ENCODE assay signal across 20 mouse cellular contexts in the genomic region with DNA sequence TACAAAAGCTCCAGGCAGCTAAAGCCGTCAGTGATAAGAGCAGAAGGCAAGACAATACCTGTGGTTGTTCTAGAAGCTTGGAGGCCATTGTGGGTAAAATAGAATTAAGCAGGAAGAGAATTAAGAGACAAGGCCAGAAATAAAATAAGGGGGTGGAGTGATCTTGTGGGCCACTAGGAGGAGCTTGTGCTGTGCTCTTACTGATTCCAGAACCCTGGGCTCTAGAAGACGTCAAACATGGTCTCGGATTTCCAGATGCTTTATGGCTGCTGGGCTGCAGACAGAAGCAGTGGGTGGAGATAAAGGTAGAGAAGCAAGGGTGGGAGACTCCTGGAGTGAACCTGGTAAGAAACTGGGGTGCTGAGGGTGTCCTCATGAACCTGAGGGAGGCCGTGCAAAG.
DNase-seq lines count a peak whose midpoint lies in the region; ATAC-seq and TF ChIP-seq lines count a peak whose summit lies in the region.
"Had no signal": no experiment of that assay in that cellular context is flagged by ENCODE, and none has a peak within 500 bp of the region (broad histone marks: within the 10 kb centered on the region; RNA-seq: fewer than 3 reads in every experiment).

No protein-coding gene starts in this region.

- no peak for TF ChIP-seq EP300 in CH12.LX (IDR thresholded peaks at IDR 0.05; ENCODE audit: low read length)

- no peaks in the 10 kb centered on the region for H3K36me3 ChIP-seq in CH12.LX (replicated peaks in 1 of 2; ENCODE audit: control insufficient read depth in 1 of 2, insufficient read depth in 1 of 2, low read length in 1 of 2)
- H3K36me3 ChIP-seq in stomach, embryonic 14.5 days (ENCODE audit: control insufficient read depth, insufficient read depth, low read length), result no peaks in the 10 kb centered on the region
- no peaks in the 10 kb centered on the region for H3K36me3 ChIP-seq in hindbrain, embryonic 16.5 days (ENCODE audit: control insufficient read depth, insufficient read depth, low read length)
- H3K36me3 ChIP-seq: embryonic facial prominence, embryonic 12.5 days; heart, embryonic 13.5 days; intestine, embryonic 15.5 days had no signal

- WGBS in stomach, embryonic 14.5 days, result 52% methylated on average over 4 of the region's 4 CpGs
- WGBS in hindbrain, embryonic 16.5 days, result 65% methylated on average over 4 of the region's 4 CpGs

- H3K4me3 ChIP-seq in layer of hippocampus, adult 2 months, result no peak overlapping the region
- H3K4me3 ChIP-seq in CH12.LX (replicated peaks in 1 of 3; ENCODE audit: low read depth in 2 of 3, low read length in 2 of 3, poor library complexity in 1 of 3), result no peak overlapping the region
- no peak overlapping the region for H3K4me3 ChIP-seq in stomach, embryonic 14.5 days (ENCODE audit: low read depth, low read length)
- no peak overlapping the region for H3K4me3 ChIP-seq in hindbrain, embryonic 16.5 days (ENCODE audit: low read length)
- H3K4me3 ChIP-seq: embryonic facial prominence, embryonic 12.5 days; heart, embryonic 13.5 days; hindbrain, embryonic 12.5 days; intestine, embryonic 15.5 days had no signal

- peak; percentile 51 for TF ChIP-seq RAD21 in CH12.LX (IDR thresholded peaks at IDR 0.05; ENCODE audit: low read depth, low read length)

- H3K9me3 ChIP-seq in CH12.LX (replicated peaks; ENCODE audit: low read length), result no peaks in the 10 kb centered on the region
- H3K9me3 ChIP-seq in stomach, embryonic 14.5 days (ENCODE audit: control insufficient read depth, low read depth, low read length), result no peaks in the 10 kb centered on the region
- H3K9me3 ChIP-seq in hindbrain, embryonic 16.5 days (ENCODE audit: control insufficient read depth, low read length), result no peaks in the 10 kb centered on the region
- H3K9me3 ChIP-seq: embryonic facial prominence, embryonic 12.5 days; heart, embryonic 13.5 days; hindbrain, embryonic 12.5 days; intestine, embryonic 15.5 days had no signal

- no peak for TF ChIP-seq POLR2A in CH12.LX (IDR thresholded peaks at IDR 0.05; ENCODE audit: low read depth, low read length)

- H3K27me3 ChIP-seq in CH12.LX (replicated peaks), result no peaks in the 10 kb centered on the region
- no peaks in the 10 kb centered on the region for H3K27me3 ChIP-seq in stomach, embryonic 14.5 days (ENCODE audit: control insufficient read depth, insufficient read depth, low read length)
- no peaks in the 10 kb centered on the region for H3K27me3 ChIP-seq in hindbrain, embryonic 16.5 days (replicated peaks; ENCODE audit: control insufficient read depth, insufficient read depth, low read length)
- H3K27me3 ChIP-seq: embryonic facial prominence, embryonic 12.5 days; heart, embryonic 13.5 days; hindbrain, embryonic 12.5 days; intestine, embryonic 15.5 days had no signal

- dilution Hi-C loops in CH12.LX (cut with MboI; ENCODE audit: extremely low pct_ligation_motif_present, extremely low pct_unique_long_range_greater_than_20kb, low sequenced_read_pairs), result no loop called here

- H3K4me2 ChIP-seq in CH12.LX (ENCODE audit: insufficient read depth, low read depth, poor library complexity, severe bottlenecking), result no peak overlapping the region
- H3K4me2 ChIP-seq in stomach, embryonic 14.5 days (replicated peaks; ENCODE audit: low read depth, low read length), result no peak overlapping the region
- no peak overlapping the region for H3K4me2 ChIP-seq in hindbrain, embryonic 16.5 days (ENCODE audit: low read length)
- H3K4me2 ChIP-seq: embryonic facial prominence, embryonic 12.5 days; heart, embryonic 13.5 days; hindbrain, embryonic 12.5 days; intestine, embryonic 15.5 days; liver, embryonic 11.5 days had no signal

- ATAC-seq in stomach, embryonic 14.5 days (ENCODE audit: insufficient number of reproducible peaks, insufficient read depth, low FRiP score, low read depth), result 0 out of 2 replicates have a peak, but pooled peaks have one; percentile 19
- no peak for ATAC-seq in hindbrain, embryonic 16.5 days
- ATAC-seq: intestine, embryonic 15.5 days had no signal

- DNase-seq in layer of hippocampus, adult 2 months (ENCODE audit: low spot score in 2 of 2), result no peak
- DNase-seq in layer of hippocampus, postnatal 10 days (ENCODE audit: low spot score in 2 of 2), result no peak
- DNase-seq in CH12.LX (ENCODE audit: extremely low read depth) (peak; percentile 6), NIH3T3 (ENCODE audit: low read depth) (peak; percentile 15)
- DNase-seq in layer of hippocampus, postnatal 36 days, result no peak
- DNase-seq: adrenal gland, adult 8-10 months; cerebellum, adult 9-11 months; gastrocnemius, postnatal 36 days; kidney, postnatal 14 days; layer of hippocampus, adult 9-11 months; midbrain, embryonic 14.5 days; thymus, adult 18-20 months had no signal

- H3K9ac ChIP-seq in CH12.LX (ENCODE audit: insufficient read depth, low read depth), result no peak overlapping the region
- H3K9ac ChIP-seq in stomach, embryonic 14.5 days (replicated peaks; ENCODE audit: low read depth, low read length), result no peak overlapping the region
- no peak overlapping the region for H3K9ac ChIP-seq in hindbrain, embryonic 16.5 days (ENCODE audit: low read depth, low read length)
- H3K9ac ChIP-seq: embryonic facial prominence, embryonic 12.5 days; heart, embryonic 13.5 days; hindbrain, embryonic 12.5 days; intestine, embryonic 15.5 days had no signal

- H3K79me2 ChIP-seq in CH12.LX (replicated peaks; ENCODE audit: control insufficient read depth, extremely low read depth, insufficient read depth, poor library complexity, severe bottlenecking), result no peaks in the 10 kb centered on the region

- no peak overlapping the region for H3K27ac ChIP-seq in layer of hippocampus, adult 2 months
- no peak overlapping the region for H3K27ac ChIP-seq in CH12.LX (ENCODE audit: insufficient read depth, low read depth)
- H3K27ac ChIP-seq in stomach, embryonic 14.5 days (ENCODE audit: low read length), result no peak overlapping the region
- H3K27ac ChIP-seq in hindbrain, embryonic 16.5 days (ENCODE audit: low read depth, low read length), result no peak overlapping the region
- H3K27ac ChIP-seq: embryonic facial prominence, embryonic 12.5 days; heart, embryonic 13.5 days; hindbrain, embryonic 12.5 days; intestine, embryonic 15.5 days; macrophage had no signal

- peak; percentile 36 for TF ChIP-seq CTCF in layer of hippocampus, adult 2 months (conservative IDR thresholded peaks at IDR 0.05)
- peak in 1 of 2 experiments; percentile 66; a peak in 2 of 4 replicates for TF ChIP-seq CTCF in CH12.LX (conservative IDR thresholded peaks at IDR 0.05 in 1 of 2, IDR thresholded peaks at IDR 0.05 in 1 of 2; ENCODE audit: low read depth in 2 of 2, low read length in 2 of 2)

- H3K4me1 ChIP-seq in CH12.LX (ENCODE audit: control insufficient read depth in 1 of 2, insufficient read depth in 2 of 2), result no peaks in the 10 kb centered on the region
- 0 out of 2 replicates have a peak, but pooled peaks cover 2% of the 10 kb centered on the region for H3K4me1 ChIP-seq in stomach, embryonic 14.5 days (ENCODE audit: control insufficient read depth, insufficient read depth, low read length)
- H3K4me1 ChIP-seq in hindbrain, embryonic 16.5 days (ENCODE audit: control insufficient read depth, insufficient read depth, low read depth, low read length), result no peaks in the 10 kb centered on the region
- H3K4me1 ChIP-seq: embryonic facial prominence, embryonic 12.5 days; heart, embryonic 13.5 days; hindbrain, embryonic 12.5 days; intestine, embryonic 15.5 days had no signal

- in situ Hi-C loops in CH12.LX (cut with MboI; ENCODE audit: low pct_ligation_motif_present, low pct_unique_long_range_greater_than_20kb, low sequenced_read_pairs), result loop anchor here (10.0 kb wide), 1 partner anchor 192 kb away; no protein-coding TSS in a partner anchor

TF ChIP-seq in CH12.LX, 34 proteins besides CTCF, POLR2A, EP300 and RAD21:
- TF ChIP-seq SMC3 (IDR thresholded peaks at IDR 0.05; ENCODE audit: low read depth, low read length) (peak; percentile 52), ELF1 (IDR thresholded peaks at IDR 0.05; ENCODE audit: low read depth, low read length) (no peak)

Comparison
In these comparisons a context has a peak if more than half of its experiments do, and no peak if none do; other contexts are left out.
1. DNase-seq: peak in CH12.LX (single experiment) and NIH3T3 (single experiment); none in layer of hippocampus, adult 2 months (0 of 2), layer of hippocampus, postnatal 10 days (0 of 2) and layer of hippocampus, postnatal 36 days (0 of 2).